Mouse (Mus musculus): Measurements from ENCODE around the gene Pcdh9.

DNA sequence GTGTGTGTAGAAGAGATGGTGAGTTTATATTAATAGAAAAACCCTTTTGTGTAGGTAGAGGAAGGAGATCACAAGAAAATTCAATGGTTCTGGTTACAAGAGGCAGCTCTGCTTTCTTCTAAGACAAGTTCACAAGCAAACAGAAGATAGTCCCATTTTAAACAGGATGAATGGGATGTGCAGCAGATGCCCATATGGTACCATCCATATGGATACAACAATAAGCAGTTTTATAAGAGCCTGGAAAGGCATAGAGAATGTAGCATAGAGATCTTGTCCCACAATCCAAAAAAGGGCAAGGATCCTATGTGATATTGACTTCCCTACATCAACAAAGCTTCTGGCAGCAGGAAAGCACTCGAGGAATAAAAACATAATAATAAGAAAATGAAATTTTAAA, 171.3 kb downstream of the Pcdh9 start:
- no peak for TF ChIP-seq CTCF (IDR thresholded peaks at IDR 0.05; ENCODE audit: low read depth, low read length)
- TF ChIP-seq POLR2A (IDR thresholded peaks at IDR 0.05; ENCODE audit: extremely low read depth, insufficient read depth, low read length): no peak

Data from liver, adult 2 months (tissue).